Mouse (Mus musculus) bone marrow, adult 2 months (tissue): ENCODE measurements at regions not wholly inside any gene's neighbourhood (a gene's known extent, or its start where the extent isn't known, plus 50 kb on each side); places are given as distances from the start of the nearest gene placed in this dataset.

ENCODE experiments used
- CTCF ChIP-seq: fragments of 200-500 bp; IDR thresholded peaks from 2 replicates; pipeline ENCODE4 v1.5.1; 2011; ENCODE audit warnings: low read length, control low read depth; ENCODE audit not compliant: control insufficient read depth, insufficient read depth
- POLR2A ChIP-seq: fragments of 200-500 bp; IDR thresholded peaks from 2 replicates; pipeline ENCODE4 v1.6.1; 2011; ENCODE audit warnings: low read depth, mild to moderate bottlenecking, control low read depth, low read length, borderline replicate concordance; ENCODE audit not compliant: control insufficient read depth

- TF ChIP-seq CTCF (no peak), POLR2A (no peak)
Measured at GRCm38 (mm10) chr10:118978181-118978743, 108.3 kb upstream of the Dyrk2 start.
